Mouse (Mus musculus) lung, postnatal 0 days (tissue): ENCODE results near the gene P3h2.

ENCODE experiments used
- CTCF ChIP-seq: IDR thresholded peaks from 2 replicates; pipeline ENCODE4 v1.5.1; 2016; ENCODE audit warnings: antibody characterized with exemption, mild to moderate bottlenecking
- EP300 ChIP-seq: IDR thresholded peaks from 2 replicates; pipeline ENCODE4 v1.6.1; 2016; ENCODE audit warnings: antibody characterized with exemption, mild to moderate bottlenecking, control low read depth

DNA sequence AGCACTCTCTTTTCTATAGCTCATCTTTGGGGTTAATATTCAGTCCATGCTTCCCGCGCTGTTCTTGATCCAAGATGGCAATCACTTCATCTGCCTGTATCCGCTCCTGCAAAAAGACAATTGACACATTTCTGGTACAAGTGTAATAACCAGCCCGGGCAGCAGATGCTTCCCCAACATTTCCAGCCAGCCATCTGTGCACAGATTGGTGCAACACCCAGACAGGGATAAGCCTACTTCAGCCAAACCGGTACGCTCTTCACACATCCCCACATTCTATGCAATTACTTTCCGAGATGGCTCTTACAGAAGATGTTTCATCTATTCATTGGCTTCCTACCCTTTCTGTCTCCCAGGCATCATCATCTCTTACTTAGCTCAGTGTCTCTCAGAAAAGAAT, 145.2 kb downstream of the P3h2 start:
- no peak for TF ChIP-seq EP300
- TF ChIP-seq CTCF = no peak
